Mouse (Mus musculus) splenic B cell, adult 2 months (primary cell): ENCODE results near the gene Gabrd.

Experiments used
- DNase-seq: peaks from one replicate; pipeline ENCODE4 v3.0.0-alpha.2; 2011; ENCODE audit warnings: low read depth, low spot score
- H3K27me3 ChIP-seq: 2 replicates; pipeline ENCODE4 v1.6.1; 2012; ENCODE audit warnings: mild to moderate bottlenecking, low read length, moderate library complexity, mixed read lengths; ENCODE audit not compliant: control insufficient read depth, poor library complexity, insufficient read depth, severe bottlenecking
- H3K36me3 ChIP-seq: 2 replicates; pipeline ENCODE4 v1.6.1; 2012; ENCODE audit warnings: mild to moderate bottlenecking, low read length, moderate library complexity, mixed read lengths; ENCODE audit not compliant: control insufficient read depth, poor library complexity, insufficient read depth, severe bottlenecking

Gabrd gene

GRCm38 (mm10) chr4:155362443-155362842 is 35.5 kb downstream of the Gabrd start:
- Histone ChIP-seq H3K36me3 (no peaks in the 10 kb centered on the region), H3K27me3 (no peaks in the 10 kb centered on the region)
- DNase-seq = no peak

- Histone ChIP-seq H3K27me3 (no peaks in the 10 kb centered on the region), H3K36me3 (no peaks in the 10 kb centered on the region)
- peak; percentile 75 for DNase-seq
Measured at GRCm38 (mm10) chr4:155361303-155361791, 36.6 kb downstream of the Gabrd start, which contains the start of gene Prkcz. Prkcz (minus strand) TSS chr4:155361361.

GRCm38 (mm10) chr4:155360856-155361255 is 37.1 kb downstream of the Gabrd start:
- peak; percentile 25 for DNase-seq
- Histone ChIP-seq H3K27me3 (no peaks in the 10 kb centered on the region), H3K36me3 (no peaks in the 10 kb centered on the region)

- Histone ChIP-seq H3K36me3 (no peaks in the 10 kb centered on the region), H3K27me3 (no peaks in the 10 kb centered on the region)
- no peak for DNase-seq
Measured at GRCm38 (mm10) chr4:155359560-155360464, 38.1 kb downstream of the Gabrd start.

- DNase-seq = peak; percentile 40
- Histone ChIP-seq H3K36me3 (no peaks in the 10 kb centered on the region), H3K27me3 (no peaks in the 10 kb centered on the region)
Measured at GRCm38 (mm10) chr4:155357601-155358000, 40.3 kb downstream of the Gabrd start.

GRCm38 (mm10) chr4:155356354-155356753 is 41.6 kb downstream of the Gabrd start:
- DNase-seq = no peak
- no peaks in the 10 kb centered on the region for H3K27me3 ChIP-seq
- no peaks in the 10 kb centered on the region for H3K36me3 ChIP-seq

- H3K36me3 ChIP-seq = no peaks in the 10 kb centered on the region
- no peaks in the 10 kb centered on the region for H3K27me3 ChIP-seq
- DNase-seq = no peak
Measured at GRCm38 (mm10) chr4:155354546-155354945, 43.4 kb downstream of the Gabrd start.

- H3K27me3 ChIP-seq = no peaks in the 10 kb centered on the region
- no peaks in the 10 kb centered on the region for H3K36me3 ChIP-seq
- DNase-seq = peak; percentile 7
Measured at GRCm38 (mm10) chr4:155354035-155354434, 43.9 kb downstream of the Gabrd start.

GRCm38 (mm10) chr4:155352581-155352980 is 45.3 kb downstream of the Gabrd start:
- peak; percentile 23 for DNase-seq
- Histone ChIP-seq H3K27me3 (no peaks in the 10 kb centered on the region), H3K36me3 (no peaks in the 10 kb centered on the region)

- Histone ChIP-seq H3K36me3 (no peaks in the 10 kb centered on the region), H3K27me3 (no peaks in the 10 kb centered on the region; the same call in 1 of the 2 replicates)
- peak; percentile 23 for DNase-seq
Measured at GRCm38 (mm10) chr4:155346350-155346749, 51.6 kb downstream of the Gabrd start.

- Histone ChIP-seq H3K27me3 (no peaks in the 10 kb centered on the region; the same call in 1 of the 2 replicates), H3K36me3 (no peaks in the 10 kb centered on the region)
- DNase-seq = peak; percentile 29
Measured at GRCm38 (mm10) chr4:155345608-155345953, 52.3 kb downstream of the Gabrd start.

GRCm38 (mm10) chr4:155344716-155345607 is 53.0 kb downstream of the Gabrd start:
- Histone ChIP-seq H3K36me3 (no peaks in the 10 kb centered on the region), H3K27me3 (no peaks in the 10 kb centered on the region; the same call in 1 of the 2 replicates)
- no peak for DNase-seq

GRCm38 (mm10) chr4:155344299-155344600 is 53.7 kb downstream of the Gabrd start:
- no peak for DNase-seq
- Histone ChIP-seq H3K27me3 (no peaks in the 10 kb centered on the region; the same call in 1 of the 2 replicates), H3K36me3 (no peaks in the 10 kb centered on the region)

- DNase-seq = no peak
- Histone ChIP-seq H3K27me3 (no peaks in the 10 kb centered on the region; the same call in 1 of the 2 replicates), H3K36me3 (no peaks in the 10 kb centered on the region)
Measured at GRCm38 (mm10) chr4:155343415-155344298, 54.3 kb downstream of the Gabrd start.
